Mouse (Mus musculus) lung, adult 2 months (tissue): ENCODE results near the gene Wdpcp. TPM values are rescaled to one million over a fixed set of nuclear protein-coding genes. Genes with fewer than 3 reads are reported as not detected.

Experiments
- DNase-seq: peaks from one replicate; pipeline ENCODE4 v3.0.0; 2022
- H3K4me1 ChIP-seq: fragments of 200-500 bp; 2 replicates; pipeline ENCODE4 v1.6.1; 2011; ENCODE audit warnings: low read length; ENCODE audit not compliant: control insufficient read depth, insufficient read depth
- H3K4me3 ChIP-seq: fragments of 200-500 bp; replicated peaks from 2 replicates; pipeline ENCODE3; 2011; ENCODE audit warnings: low read depth, mild to moderate bottlenecking, control low read depth, low read length; ENCODE audit errors: extremely low read depth
- CTCF ChIP-seq: fragments of 200-500 bp; IDR thresholded peaks from 2 replicates; pipeline ENCODE4 v1.5.1; 2011; ENCODE audit warnings: mild to moderate bottlenecking, low read length, control low read depth; ENCODE audit not compliant: insufficient read depth
- POLR2A ChIP-seq: fragments of 200-500 bp; IDR thresholded peaks from 2 replicates; pipeline ENCODE4 v1.6.1; 2011; ENCODE audit warnings: low read depth, mild to moderate bottlenecking, control low read depth, low read length, borderline replicate concordance; ENCODE audit errors: extremely low read depth
- WGBS: fragments of 180-500 bp; shearing (Covaris S2); methylation state at CpG from one replicate; pipeline ENCODE4 v1.1.7; 2018; 5-methylcytosine and 5-hydroxymethylcytosine counted together
- polyA plus RNA-seq: library from polyadenylated mRNA; depleted of rRNA; stranded (reverse); fragments of >200 nt; gene quantifications from 2 replicates; pipeline ENCODE4 v1.2.3, GENCODE M21; 2012; rRNA removed

Wdpcp gene
- polyA plus RNA-seq, 1 experiment, result 6.1 TPM

DNA sequence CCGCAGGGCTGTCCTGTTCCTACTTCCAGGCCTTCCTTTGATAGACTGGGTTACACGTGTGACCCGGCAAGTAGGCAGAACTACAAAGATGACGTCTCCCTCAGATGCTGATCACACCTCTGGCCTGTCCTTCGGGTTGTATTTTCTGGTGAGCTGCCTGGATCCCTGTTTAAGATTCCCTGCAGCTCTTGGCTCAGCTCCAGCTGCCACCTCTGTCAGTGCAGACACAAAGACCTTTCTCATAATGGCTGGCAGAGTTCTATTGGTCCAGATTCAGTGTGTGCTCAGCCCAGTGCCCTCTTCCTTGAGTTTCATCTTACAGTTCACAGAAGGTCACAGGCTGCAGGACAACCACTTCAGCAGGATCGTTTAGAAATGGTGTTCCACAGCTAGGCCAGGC is 292.0 kb downstream of the Wdpcp start:
- WGBS, result 60% methylated on average over 6 of the region's 6 CpGs
- no peak for DNase-seq
- no peak overlapping the region for H3K4me3 ChIP-seq

DNA sequence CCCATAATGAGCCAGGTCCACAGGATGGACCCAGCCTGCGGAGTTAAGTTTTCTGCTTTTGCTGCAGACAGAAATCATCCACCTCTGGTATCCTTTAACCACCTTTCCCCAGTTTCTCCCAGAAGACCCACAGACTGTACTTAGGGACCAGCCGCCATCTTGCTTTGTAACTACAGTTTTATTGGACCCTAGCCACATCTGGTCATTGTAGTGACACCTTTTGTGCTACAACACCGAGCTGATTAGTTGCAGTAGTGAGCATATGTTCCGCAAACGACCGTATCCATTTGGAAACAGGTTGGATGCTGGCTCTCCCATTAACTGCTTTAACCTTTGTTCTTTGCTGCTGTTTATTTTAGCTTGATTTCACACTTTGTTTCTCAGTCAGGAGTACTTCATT is 292.5 kb downstream of the Wdpcp start:
- WGBS, result 90% methylated on average over 6 of the region's 6 CpGs
- Histone ChIP-seq H3K4me3 (no peak overlapping the region), H3K4me1 (no peaks in the 10 kb centered on the region)
- no peak for DNase-seq
- no peak for TF ChIP-seq CTCF
- no peak for TF ChIP-seq POLR2A

More for the DNA sequence above, 292.0 kb downstream of the Wdpcp start:
- TF ChIP-seq POLR2A, result no peak
- TF ChIP-seq CTCF, result no peak
- no peaks in the 10 kb centered on the region for H3K4me1 ChIP-seq

DNA sequence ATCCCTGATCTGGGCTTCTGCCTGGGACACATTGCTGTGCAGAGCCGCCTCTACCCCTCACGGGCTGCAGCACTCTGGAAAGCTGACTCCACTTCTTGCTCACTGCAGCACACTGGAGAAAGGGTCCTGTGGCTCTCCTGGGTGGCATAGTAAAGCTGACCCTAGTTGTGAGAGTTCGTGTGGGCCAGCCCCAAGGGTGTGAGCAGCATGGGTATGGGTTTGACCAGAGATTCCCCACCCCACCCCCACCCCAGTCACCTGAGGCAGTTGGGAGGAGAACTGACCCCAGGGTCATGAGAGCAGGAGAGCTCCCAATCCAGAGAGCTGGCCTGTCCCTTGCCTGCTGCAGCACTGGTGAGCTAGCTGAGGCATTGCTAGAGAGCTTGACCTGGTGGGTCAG is 296.6 kb downstream of the Wdpcp start:
- no peak for DNase-seq
- TF ChIP-seq POLR2A (no peak), CTCF (no peak)
- H3K4me1 ChIP-seq, result no peaks in the 10 kb centered on the region
- H3K4me3 ChIP-seq, result no peak overlapping the region
- WGBS, result 60% methylated on average over 3 of the region's 3 CpGs

DNA sequence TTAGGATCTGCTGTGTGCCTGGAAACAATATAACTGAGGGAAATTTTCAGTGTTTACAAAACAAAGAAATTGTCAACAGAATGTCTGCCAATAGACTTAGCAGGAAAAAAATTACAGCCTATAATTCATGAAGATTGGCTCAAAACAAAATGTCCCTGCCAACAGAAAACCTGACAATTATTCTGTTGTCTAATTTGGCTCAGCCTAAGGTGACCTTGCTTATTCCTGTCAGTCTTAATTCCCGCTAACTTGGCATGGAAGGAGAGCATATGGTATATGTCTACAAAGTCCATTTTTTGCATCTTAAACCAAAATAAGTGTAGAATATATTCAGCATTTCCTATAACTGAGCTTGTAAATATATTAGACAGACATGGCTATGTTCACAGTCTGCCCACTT is 298.8 kb downstream of the Wdpcp start:
- Histone ChIP-seq H3K4me1 (no peaks in the 10 kb centered on the region), H3K4me3 (no peak overlapping the region)
- DNase-seq, result no peak
- 74% methylated on average over 1 of the region's 1 CpGs for WGBS
- TF ChIP-seq POLR2A (no peak), CTCF (no peak)

DNA sequence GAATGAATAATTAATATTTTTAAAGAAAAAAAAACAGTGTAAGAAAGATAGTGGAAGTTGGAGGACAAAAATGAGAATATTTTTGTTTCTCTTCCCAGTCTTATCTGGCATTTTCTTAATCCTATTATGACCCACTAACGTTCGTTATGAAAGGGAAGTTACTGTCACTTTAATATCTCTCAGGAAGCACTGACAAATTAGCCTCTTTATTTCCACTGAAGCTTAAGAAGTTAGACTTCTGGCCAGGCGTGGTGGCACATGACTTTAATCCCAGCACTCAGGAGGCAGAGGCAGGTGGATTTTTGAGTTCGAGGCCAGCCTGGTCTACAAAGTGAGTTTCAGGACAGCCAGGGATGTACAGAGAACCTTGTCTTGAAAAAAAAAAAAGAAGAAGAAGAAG is 299.7 kb downstream of the Wdpcp start:
- TF ChIP-seq CTCF (no peak), POLR2A (no peak)
- DNase-seq, result no peak

DNA sequence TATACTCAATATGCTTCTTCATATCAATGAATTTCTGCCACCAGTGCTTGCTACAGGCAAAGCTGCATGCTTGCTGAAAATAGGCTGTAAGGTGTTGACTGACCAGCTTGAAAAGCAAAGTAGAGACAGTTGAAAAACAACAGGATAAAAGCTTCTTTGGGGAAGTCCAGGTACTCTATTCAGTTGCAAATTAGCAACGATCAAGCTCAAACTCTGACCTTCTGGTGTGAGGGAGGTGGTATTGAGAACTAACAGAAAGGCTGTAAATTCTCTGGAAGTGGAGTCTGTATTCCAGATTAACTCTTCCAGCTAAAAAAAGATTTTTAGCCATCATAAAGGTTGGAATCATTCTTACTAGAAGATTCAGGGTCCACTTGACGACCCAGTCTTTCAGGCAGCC is 303.0 kb downstream of the Wdpcp start:
- TF ChIP-seq POLR2A (no peak), CTCF (no peak)
- Histone ChIP-seq H3K4me3 (no peak overlapping the region), H3K4me1 (no peaks in the 10 kb centered on the region)
- 81% methylated on average over 2 of the region's 2 CpGs for WGBS
- no peak for DNase-seq

More for the DNA sequence above, 299.7 kb downstream of the Wdpcp start:
- 44% methylated on average over 4 of the region's 4 CpGs for WGBS
- Histone ChIP-seq H3K4me1 (no peaks in the 10 kb centered on the region), H3K4me3 (no peak overlapping the region)

DNA sequence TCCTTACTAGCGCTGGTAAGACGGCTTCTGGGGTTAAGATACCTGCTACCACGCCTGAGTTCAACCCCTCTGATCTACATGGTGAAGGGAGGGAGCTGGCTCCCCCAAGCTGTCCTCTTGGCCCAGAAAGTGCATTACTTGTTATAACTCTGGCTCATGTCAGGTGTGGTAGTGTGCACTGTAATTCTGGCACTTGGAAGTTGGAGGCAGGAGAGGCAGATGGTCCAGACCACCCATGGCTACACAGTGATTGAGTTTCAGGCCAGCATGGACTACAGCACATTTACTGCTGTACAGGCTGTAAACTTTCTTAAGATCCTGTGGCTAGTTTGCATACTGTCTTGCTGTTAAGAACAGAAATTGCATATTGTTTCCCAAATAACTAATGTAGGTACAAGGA is 322.7 kb downstream of the Wdpcp start:
- H3K4me1 ChIP-seq, result no peaks in the 10 kb centered on the region
- TF ChIP-seq POLR2A, result no peak
- no peak for TF ChIP-seq CTCF
- no peak overlapping the region for H3K4me3 ChIP-seq
- 81% methylated on average over 3 of the region's 3 CpGs for WGBS
- DNase-seq, result no peak

DNA sequence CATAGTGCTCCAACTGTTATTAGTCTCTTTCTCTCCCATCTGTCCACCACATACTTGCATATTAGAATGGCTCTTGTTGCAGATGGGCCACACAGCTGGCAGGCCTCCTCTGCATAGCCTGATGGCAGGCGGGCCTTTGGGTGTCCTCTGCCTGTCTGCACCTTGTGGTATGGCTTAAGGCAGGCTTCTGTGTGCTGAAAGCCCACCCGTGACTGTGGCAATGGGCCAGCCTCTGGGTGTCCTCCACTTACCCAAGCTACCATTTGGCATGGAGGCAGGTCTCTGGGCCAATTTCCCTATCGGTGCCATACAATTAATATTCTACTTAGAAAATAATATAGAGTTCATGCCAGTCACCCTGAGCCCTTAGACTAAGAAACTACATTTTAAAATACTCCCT is 350.5 kb downstream of the Wdpcp start:
- Histone ChIP-seq H3K4me1 (no peaks in the 10 kb centered on the region), H3K4me3 (no peak overlapping the region)
- no peak for DNase-seq
- TF ChIP-seq POLR2A (no peak), CTCF (no peak)
- 82% methylated on average over 3 of the region's 3 CpGs for WGBS

Other genes with a start within 250 kb of the Wdpcp start
- gene Ugp2, start 201.0 kb upstream of the Wdpcp start, polyA plus RNA-seq, result 4.8 and 9.8 TPM in 2 replicates
- 60.2 and 104 TPM in 2 replicates for gene Mdh1, start 132 bp downstream of the Wdpcp start, polyA plus RNA-seq